Mouse (Mus musculus) embryonic facial prominence, embryonic 14.5 days (tissue): Measurements from ENCODE around the gene Apex1. TPM values are rescaled to one million over a fixed set of nuclear protein-coding genes. Genes with fewer than 3 reads are reported as not detected.
"Not testable (repeated sequence)": the region's sequence is repeated elsewhere in the genome, so short reads cannot be mapped to it uniquely, and the experiment has no call there.

Experiments
- ATAC-seq: fragments of 200-750 bp; cut with Nextera tagmentation; 2 replicates; pipeline ENCODE4 v1.8.0; 2017; ENCODE audit warnings: low read depth, moderate number of reproducible peaks, moderate TSS enrichment
- DNase-seq: peaks from one replicate; pipeline ENCODE4 v3.0.0-alpha.2; 2015; ENCODE audit warnings: low spot score
- H3K27ac ChIP-seq: fragments of 300-500 bp; sonication (generic); replicated peaks from 2 replicates; pipeline ENCODE4 v1.5.1; 2014; ENCODE audit warnings: low read depth, mild to moderate bottlenecking, low read length, moderate library complexity
- H3K27me3 ChIP-seq: fragments of 300-500 bp; sonication (generic); replicated peaks from 2 replicates; pipeline ENCODE4 v1.6.1; 2014; ENCODE audit warnings: low read length; ENCODE audit not compliant: control insufficient read depth, insufficient read depth
- H3K36me3 ChIP-seq: fragments of 300-500 bp; sonication (generic); 2 replicates; pipeline ENCODE4 v1.6.1; 2014; ENCODE audit warnings: low read length, mixed read lengths; ENCODE audit not compliant: control insufficient read depth, insufficient read depth
- H3K4me1 ChIP-seq: fragments of 300-500 bp; sonication (generic); 2 replicates; pipeline ENCODE4 v1.6.1; 2014; ENCODE audit warnings: antibody characterized with exemption, low read length; ENCODE audit not compliant: control insufficient read depth, insufficient read depth
- H3K4me2 ChIP-seq: fragments of 300-500 bp; sonication (generic); 2 replicates; pipeline ENCODE4 v1.6.1; 2014; ENCODE audit warnings: low read depth, mild to moderate bottlenecking, low read length, moderate library complexity, mixed read lengths
- H3K4me3 ChIP-seq: fragments of 300-500 bp; sonication (generic); 2 replicates; pipeline ENCODE4 v1.5.1; 2014; ENCODE audit warnings: low read depth, mild to moderate bottlenecking, low read length
- H3K9ac ChIP-seq: fragments of 300-500 bp; sonication (generic); 2 replicates; pipeline ENCODE4 v1.6.1; 2014; ENCODE audit warnings: low read depth, mild to moderate bottlenecking, low read length, moderate library complexity, mixed read lengths
- H3K9me3 ChIP-seq: fragments of 300-500 bp; sonication (generic); 2 replicates; pipeline ENCODE4 v1.6.1; 2016; ENCODE audit warnings: low read length; ENCODE audit not compliant: control insufficient read depth
- WGBS: fragments of 180-500 bp; shearing (Covaris S2); extraction: QIAGEN DNeasy Blood & Tissue Kit; methylation state at CpG from one replicate; pipeline ENCODE4 v1.1.7; 2014; 5-methylcytosine and 5-hydroxymethylcytosine counted together
- polyA plus RNA-seq: library from polyadenylated mRNA; unstranded; fragments of >200 nt; fragmentation: Nextera tagmentation; extraction: Ambion mirVana; gene quantifications from 2 replicates; pipeline ENCODE4 v1.2.1, GENCODE M21; 2014

Gene Apex1
- polyA plus RNA-seq, 1 experiment from 2014 or later = 177 TPM

GRCm38 (mm10) chr14:50895985-50896746 lies 28.6 kb upstream of the Apex1 start:
- no peak overlapping the region for H3K27ac ChIP-seq
- no peaks in the 10 kb centered on the region for H3K27me3 ChIP-seq
- H3K36me3 ChIP-seq = no peaks in the 10 kb centered on the region
- H3K9ac ChIP-seq = peak overlapping the region; percentile 62
- H3K4me2 ChIP-seq = peak overlapping the region; percentile 90
- no peaks in the 10 kb centered on the region for H3K9me3 ChIP-seq
- 12% methylated on average over 17 of the region's 19 CpGs for WGBS
- 0 out of 2 replicates have a peak, but pooled peaks cover 3% of the 10 kb centered on the region for H3K4me1 ChIP-seq
- peak overlapping the region; percentile 43 for H3K4me3 ChIP-seq
- DNase-seq = peak; percentile 80
- ATAC-seq = peak; percentile 53; the same call in 1 of the 2 replicates

- Histone ChIP-seq H3K9me3 (no peaks in the 10 kb centered on the region), H3K4me1 (0 out of 2 replicates have a peak, but pooled peaks cover 3% of the 10 kb centered on the region)
Measured at GRCm38 (mm10) chr14:50896747-50897373, 27.9 kb upstream of the Apex1 start.

DNA sequence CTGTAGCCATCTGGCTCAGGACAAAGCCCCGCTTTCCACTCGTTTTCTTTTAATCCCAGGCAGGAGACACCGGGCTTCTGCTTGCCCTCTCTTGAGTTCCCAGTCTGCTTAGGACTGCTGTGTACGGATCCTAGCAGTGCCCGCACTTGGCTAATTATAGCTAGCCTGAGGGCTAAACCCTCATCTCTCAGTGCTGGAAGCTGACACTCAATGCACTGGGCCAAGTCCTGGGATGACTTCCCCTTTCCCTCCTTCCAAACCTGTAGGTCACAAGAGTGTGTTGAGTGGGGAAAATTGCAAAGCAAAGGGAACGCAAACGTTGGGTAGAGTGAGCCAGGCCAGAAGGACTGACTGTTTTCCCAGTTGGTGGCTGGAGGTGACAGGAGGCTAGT lies 27.4 kb upstream of the Apex1 start, which contains the start of gene Klhl33:
Klhl33 (minus strand) TSS at position 134 of the 392 bp plus-strand sequence.
- no peak for ATAC-seq
- H3K4me2 ChIP-seq = peak within 1 kb of the TSS; percentile 90
- H3K27me3 ChIP-seq = no peaks in the 10 kb centered on the region
- peak within 1 kb of the TSS; percentile 62 for H3K9ac ChIP-seq
- DNase-seq = no peak
- 0 out of 2 replicates have a peak, but pooled peaks cover 3% of the 10 kb centered on the region for H3K4me1 ChIP-seq
- peak within 1 kb of the TSS; percentile 43 for H3K4me3 ChIP-seq
- H3K27ac ChIP-seq = no peak within 1 kb of the TSS
- H3K36me3 ChIP-seq = no peaks in the 10 kb centered on the region
- H3K9me3 ChIP-seq = no peaks in the 10 kb centered on the region
- 33% methylated on average over 7 of the region's 7 CpGs for WGBS

More at GRCm38 (mm10) chr14:50896747-50897373, 27.9 kb upstream of the Apex1 start:
- Histone ChIP-seq H3K4me2 (peak overlapping the region; percentile 90), H3K9ac (peak overlapping the region; percentile 62), H3K4me3 (peak overlapping the region; percentile 43), H3K27ac (no peak overlapping the region), H3K36me3 (no peaks in the 10 kb centered on the region), H3K27me3 (no peaks in the 10 kb centered on the region)
- ATAC-seq = peak; percentile 51; the same call in 1 of the 2 replicates
- WGBS = 12% methylated on average over 23 of the region's 23 CpGs
- DNase-seq = no peak

DNA sequence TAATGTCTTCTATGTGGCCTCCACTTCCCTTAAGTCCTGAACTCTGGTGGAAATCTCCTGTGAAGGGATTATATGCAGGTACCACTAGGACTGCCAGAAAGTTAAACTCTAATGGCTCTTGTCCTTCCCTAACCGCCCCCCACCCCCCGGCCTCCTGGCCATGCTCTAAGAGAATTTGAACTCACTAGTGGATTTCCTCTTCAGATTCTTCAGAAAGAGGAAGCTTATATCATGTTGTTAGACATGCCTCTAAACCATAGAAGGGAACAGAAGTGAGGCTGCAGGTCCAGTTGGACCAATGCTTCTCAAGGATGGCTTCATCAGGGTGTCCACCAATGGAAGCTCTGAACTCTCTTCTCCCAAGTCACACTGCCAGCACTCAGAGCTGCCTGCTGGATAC lies 26.8 kb upstream of the Apex1 start:
- H3K27me3 ChIP-seq, H3K27ac ChIP-seq, DNase-seq, H3K4me3 ChIP-seq, H3K4me1 ChIP-seq, H3K4me2 ChIP-seq, ATAC-seq, H3K9ac ChIP-seq, H3K36me3 ChIP-seq, H3K9me3 ChIP-seq: not testable (repeated sequence)
- 89% methylated on average over 2 of the region's 2 CpGs for WGBS

DNA sequence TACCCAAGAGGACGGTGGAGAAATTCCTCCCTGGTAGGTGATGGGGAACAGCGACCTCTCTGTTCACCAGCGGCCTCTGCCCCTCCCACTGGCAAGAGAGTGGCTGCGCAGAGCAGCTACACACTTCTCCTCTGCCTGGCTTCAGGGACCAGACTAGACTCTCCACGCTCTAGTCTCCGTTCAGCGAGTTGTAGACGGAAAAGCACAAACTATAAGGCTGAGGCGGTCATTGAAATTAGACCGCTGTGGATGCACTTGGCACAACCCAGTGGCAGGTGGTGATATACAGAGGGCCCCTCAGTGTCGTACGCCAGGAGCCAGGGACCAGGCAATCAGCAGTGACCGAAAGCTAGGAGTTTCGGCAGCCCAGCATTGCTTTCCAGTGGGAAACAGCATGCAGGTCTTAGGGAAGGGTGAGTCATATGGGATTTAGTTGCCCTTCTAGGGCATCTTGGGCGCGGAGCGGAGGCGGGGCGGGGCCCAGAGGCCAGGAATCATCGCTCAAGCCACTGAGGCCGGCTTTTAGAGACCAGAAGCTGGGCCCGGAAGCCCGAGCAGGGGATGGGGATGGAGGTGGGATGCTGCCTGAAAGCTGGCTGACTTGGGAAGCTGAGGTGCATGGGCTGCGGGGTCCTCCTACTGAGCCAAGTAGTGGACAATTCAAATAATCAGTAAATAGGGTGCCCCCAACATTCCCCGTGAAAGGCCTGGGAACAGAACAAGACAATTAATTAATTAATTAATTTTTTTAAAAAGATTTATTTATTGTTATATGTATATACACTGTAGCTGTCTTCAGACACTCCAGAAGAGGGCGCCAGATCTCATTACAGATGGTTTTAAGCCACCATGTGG lies 20.6 kb upstream of the Apex1 start:
- DNase-seq = peak; percentile 69
- Histone ChIP-seq H3K27me3 (no peaks in the 10 kb centered on the region), H3K4me1 (no peaks in the 10 kb centered on the region), H3K36me3 (no peaks in the 10 kb centered on the region), H3K27ac (no peak overlapping the region), H3K9ac (peak overlapping the region; percentile 60), H3K4me3 (peak overlapping the region; percentile 32), H3K9me3 (no peaks in the 10 kb centered on the region), H3K4me2 (peak overlapping the region; percentile 62)
- peak; percentile 86 for ATAC-seq
- 3% methylated on average over 26 of the region's 26 CpGs for WGBS

GRCm38 (mm10) chr14:50904828-50905129 lies 20.0 kb upstream of the Apex1 start:
- Histone ChIP-seq H3K4me2 (no peak overlapping the region), H3K36me3 (no peaks in the 10 kb centered on the region), H3K9ac (no peak overlapping the region), H3K4me1 (no peaks in the 10 kb centered on the region), H3K27me3 (no peaks in the 10 kb centered on the region), H3K4me3 (no peak overlapping the region), H3K27ac (no peak overlapping the region), H3K9me3 (no peaks in the 10 kb centered on the region)
- no peak for ATAC-seq
- WGBS = 85% methylated on average over 4 of the region's 4 CpGs
- DNase-seq = no peak

DNA sequence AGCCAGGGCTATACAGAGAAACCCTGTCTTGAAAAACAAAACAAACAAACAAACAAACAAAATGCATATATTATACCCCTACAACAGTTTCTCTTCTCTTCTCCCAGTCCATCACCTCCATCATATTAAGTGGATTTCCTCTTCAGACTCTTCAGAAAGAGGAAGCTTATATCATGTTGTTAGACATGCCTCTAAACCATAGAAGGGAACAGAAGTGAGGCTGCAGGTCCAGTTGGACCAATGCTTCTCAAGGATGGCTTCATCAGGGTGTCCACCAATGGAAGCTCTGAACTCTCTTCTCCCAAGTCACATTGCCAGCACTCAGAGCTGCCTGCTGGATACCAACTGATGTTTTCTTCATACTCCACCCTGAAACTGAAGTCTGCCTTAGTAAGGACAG lies 19.4 kb upstream of the Apex1 start:
- not testable (repeated sequence) for H3K36me3 ChIP-seq, ATAC-seq, H3K27ac ChIP-seq, H3K9me3 ChIP-seq, H3K4me3 ChIP-seq, H3K9ac ChIP-seq, H3K27me3 ChIP-seq, H3K4me2 ChIP-seq, H3K4me1 ChIP-seq, DNase-seq

DNA sequence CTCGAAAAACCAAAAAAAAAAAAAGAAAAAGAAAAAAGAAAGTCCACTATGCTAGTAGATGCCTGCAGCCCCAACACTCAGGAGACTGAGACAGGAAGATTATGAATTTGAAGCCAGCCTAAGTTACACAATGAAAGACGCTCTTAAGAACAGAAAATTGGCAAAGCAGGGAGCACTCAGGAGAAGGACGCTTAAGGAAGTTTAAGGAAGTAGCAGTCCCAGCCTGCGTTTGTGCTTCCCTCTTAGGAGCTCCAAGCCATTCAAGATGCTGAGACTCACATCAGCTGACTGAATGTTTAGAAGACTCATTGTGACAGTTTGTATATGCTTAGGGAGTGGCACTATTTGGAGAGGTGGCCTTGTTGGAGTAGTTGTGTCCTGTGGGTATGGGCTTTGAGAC lies 16.6 kb upstream of the Apex1 start:
- H3K36me3 ChIP-seq = peaks cover 19% of the 10 kb centered on the region
- H3K9ac ChIP-seq = no peak overlapping the region
- H3K9me3 ChIP-seq = no peaks in the 10 kb centered on the region
- no peaks in the 10 kb centered on the region for H3K4me1 ChIP-seq
- DNase-seq = no peak
- 86% methylated on average over 4 of the region's 4 CpGs for WGBS
- no peak overlapping the region for H3K4me2 ChIP-seq
- H3K27me3 ChIP-seq = no peaks in the 10 kb centered on the region
- no peak overlapping the region for H3K4me3 ChIP-seq
- H3K27ac ChIP-seq = no peak overlapping the region
- ATAC-seq = no peak
